Mouse (Mus musculus) testis, postnatal 10 days (tissue): ENCODE data around the gene Zc2hc1b.

Experiments used
- DNase-seq: peaks from one replicate; pipeline ENCODE4 v3.0.0; 2021; ENCODE audit warnings: low spot score

Zc2hc1b gene

GRCm38 (mm10) chr10:13172798-13173221, 5.0 kb downstream of the Zc2hc1b start:
- DNase-seq: no peak

GRCm38 (mm10) chr10:13171461-13171860, 6.4 kb downstream of the Zc2hc1b start:
- no peak for DNase-seq

- DNase-seq: no peak
Measured at GRCm38 (mm10) chr10:13170739-13171448, 6.9 kb downstream of the Zc2hc1b start.

- DNase-seq: no peak
Measured at GRCm38 (mm10) chr10:13168461-13168860, 9.4 kb downstream of the Zc2hc1b start.

- DNase-seq: no peak
Measured at GRCm38 (mm10) chr10:13162031-13162430, 15.8 kb downstream of the Zc2hc1b start.

GRCm38 (mm10) chr10:13160913-13161312, 16.9 kb downstream of the Zc2hc1b start:
- DNase-seq: no peak

- no peak for DNase-seq
Measured at GRCm38 (mm10) chr10:13155377-13155776, 22.4 kb downstream of the Zc2hc1b start.

GRCm38 (mm10) chr10:13152811-13153364, 24.9 kb downstream of the Zc2hc1b start:
- no peak for DNase-seq

- DNase-seq: no peak
Measured at GRCm38 (mm10) chr10:13151353-13151752, 26.5 kb downstream of the Zc2hc1b start.

- no peak for DNase-seq
Measured at GRCm38 (mm10) chr10:13150435-13150834, 27.4 kb downstream of the Zc2hc1b start.

GRCm38 (mm10) chr10:13140434-13140833, 37.4 kb downstream of the Zc2hc1b start:
- DNase-seq: no peak

- no peak for DNase-seq
Measured at GRCm38 (mm10) chr10:13137906-13138305, 39.9 kb downstream of the Zc2hc1b start.

GRCm38 (mm10) chr10:13135751-13136150, 42.1 kb downstream of the Zc2hc1b start:
- no peak for DNase-seq

- no peak for DNase-seq
Measured at GRCm38 (mm10) chr10:13135276-13135675, 42.5 kb downstream of the Zc2hc1b start.

GRCm38 (mm10) chr10:13133850-13134249, 44.0 kb downstream of the Zc2hc1b start:
- no peak for DNase-seq

- DNase-seq: no peak
Measured at GRCm38 (mm10) chr10:13127946-13128345, 49.9 kb downstream of the Zc2hc1b start.

GRCm38 (mm10) chr10:13127335-13127734, 50.5 kb downstream of the Zc2hc1b start:
- no peak for DNase-seq

- no peak for DNase-seq
Measured at GRCm38 (mm10) chr10:13125811-13126210, 52.0 kb downstream of the Zc2hc1b start.

GRCm38 (mm10) chr10:13119300-13119699, 58.5 kb downstream of the Zc2hc1b start:
- no peak for DNase-seq

GRCm38 (mm10) chr10:13118770-13119102, 59.1 kb downstream of the Zc2hc1b start:
- DNase-seq: no peak

GRCm38 (mm10) chr10:13118024-13118769, 59.6 kb downstream of the Zc2hc1b start:
- no peak for DNase-seq

GRCm38 (mm10) chr10:13116706-13117665, 60.8 kb downstream of the Zc2hc1b start:
- no peak for DNase-seq
